Mouse (Mus musculus) cortical plate, adult 2 months (tissue): ENCODE data around the gene Chrnb2.

Experiments used
- CTCF ChIP-seq: fragments of 200-500 bp; IDR thresholded peaks from 2 replicates; pipeline ENCODE4 v1.5.1; 2011; ENCODE audit warnings: mild to moderate bottlenecking, control low read depth, low read length; ENCODE audit not compliant: insufficient read depth; ENCODE audit errors: extremely low read depth
- POLR2A ChIP-seq: fragments of 200-500 bp; IDR thresholded peaks from 2 replicates; pipeline ENCODE4 v1.6.1; 2011; ENCODE audit warnings: mild to moderate bottlenecking, low read length, control low read depth; ENCODE audit not compliant: insufficient read depth; ENCODE audit errors: extremely low read depth

GRCm38 (mm10) chr3:89801507-89801847 lies 37.0 kb upstream of the Chrnb2 start:
- no peak for TF ChIP-seq CTCF
- no peak for TF ChIP-seq POLR2A
